ENCODE assay signal across 8 mouse cellular contexts in genomic region chrX:48208519-48209185, GRCm38 (mm10). TPM values are rescaled to one million over a fixed set of nuclear protein-coding genes. Genes with fewer than 3 reads are reported as not detected.
A peak's percentile ranks its signal among the peaks of the same experiment; 100 is the strongest.
DNase-seq lines count a peak whose midpoint lies in the region; ATAC-seq lines count a peak whose summit lies in the region.

TSS of gene Zdhhc9 (minus strand) at chrX:48208878.

- DNase-seq in MN1 (ENCODE audit: low spot score) = peak; percentile 81
- peak; percentile 85 for DNase-seq in cerebellum, adult 9-10 months
- DNase-seq in frontal cortex, adult 2 months (ENCODE audit: extremely low spot score in 1 of 2, low spot score in 1 of 2) = peak; percentile 77 to 94
- peak; percentile 92 for DNase-seq in hindbrain, embryonic 11.5 days (ENCODE audit: low spot score)
- DNase-seq in layer of hippocampus, postnatal 10 days (ENCODE audit: low spot score in 2 of 2) = peak; percentile 86 to 89
- DNase-seq in lung, postnatal 10 days = peak; percentile 89
- peak; percentile 80 for DNase-seq in ovary, postnatal 36 days (ENCODE audit: low spot score)
- peak; percentile 91 for DNase-seq in thymus, postnatal 25 days

- peak; percentile 99 for ATAC-seq in hindbrain, embryonic 11.5 days (ENCODE audit: low FRiP score)

- H3K4me1 ChIP-seq in hindbrain, embryonic 11.5 days (replicated peaks; ENCODE audit: control insufficient read depth, insufficient read depth, low read length) = no peaks in the 10 kb centered on the region

- H3K4me3 ChIP-seq in hindbrain, embryonic 11.5 days (ENCODE audit: low read depth, low read length) = peak within 1 kb of the TSS; percentile 70

- H3K9ac ChIP-seq in hindbrain, embryonic 11.5 days (ENCODE audit: low read depth, low read length) = peak within 1 kb of the TSS; percentile 50

- no peak within 1 kb of the TSS for H3K27ac ChIP-seq in hindbrain, embryonic 11.5 days (ENCODE audit: low read depth, low read length)

- H3K36me3 ChIP-seq in hindbrain, embryonic 11.5 days (ENCODE audit: control insufficient read depth, insufficient read depth, low read length) = no peaks in the 10 kb centered on the region

- no peaks in the 10 kb centered on the region for H3K9me3 ChIP-seq in hindbrain, embryonic 11.5 days (ENCODE audit: control insufficient read depth, low read length)

- peak within 1 kb of the TSS; percentile 53 for H3K4me2 ChIP-seq in hindbrain, embryonic 11.5 days (replicated peaks; ENCODE audit: low read depth, low read length)

- H3K27me3 ChIP-seq in hindbrain, embryonic 11.5 days (ENCODE audit: control insufficient read depth, insufficient read depth, low read length) = no peaks in the 10 kb centered on the region

- WGBS in hindbrain, embryonic 11.5 days = 16% methylated on average over 34 of the region's 34 CpGs

RNA-seq across cellular contexts. Expression of gene Zdhhc9, which starts in this region (rescaled TPM):
- polyA plus RNA-seq in frontal cortex, adult 2 months (2012; rRNA removed) = 34.9 and 37.7 TPM in 2 replicates
- polyA plus RNA-seq in hindbrain, embryonic 11.5 days (2014; fragmentation: Nextera tagmentation; extraction: Ambion mirVana) = 4.6 and 7.1 TPM in 2 replicates
- 10 to 100 TPM; 49.9 to 52.1 TPM for total RNA-seq in layer of hippocampus, postnatal 10 days (2021)
